Mouse (Mus musculus) heart, adult 8-10 months (tissue): ENCODE measurements at regions not wholly inside any gene's neighbourhood (a gene's known extent, or its start where the extent isn't known, plus 50 kb on each side); places are given as distances from the start of the nearest gene placed in this dataset.

Experiments used
- DNase-seq: peaks from one replicate; pipeline ENCODE4 v3.0.0; 2022; ENCODE audit warnings: low spot score

DNA sequence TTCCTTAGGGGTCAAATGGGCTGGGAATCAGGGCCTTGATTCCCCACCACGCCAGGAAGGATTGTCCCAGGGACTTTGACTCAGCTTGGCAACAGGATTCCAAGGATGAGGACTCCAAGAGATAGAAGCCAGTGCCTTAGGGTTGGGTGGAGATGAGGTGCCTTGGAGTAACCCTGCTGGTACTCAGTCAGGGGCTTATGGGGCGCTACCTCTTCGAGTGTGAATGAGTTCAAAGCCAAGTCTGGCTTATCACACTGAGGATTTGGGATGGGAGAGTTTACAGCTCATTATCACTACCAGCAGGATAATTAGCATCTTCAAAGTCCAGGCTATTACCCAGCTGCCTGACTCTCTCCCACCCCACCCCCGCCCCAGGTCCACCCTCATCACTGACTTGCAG, 213.5 kb downstream of the Cdh26 start:
- DNase-seq = no peak

- no peak for DNase-seq
These were observed 229.7 kb downstream of the Cdh26 start for GRCm38 (mm10) chr2:178660071-178660470.

GRCm38 (mm10) chr2:178662396-178662795, 232.1 kb downstream of the Cdh26 start:
- DNase-seq = no peak

GRCm38 (mm10) chr2:178664977-178665376, 234.6 kb downstream of the Cdh26 start:
- peak; percentile 20 for DNase-seq

DNA sequence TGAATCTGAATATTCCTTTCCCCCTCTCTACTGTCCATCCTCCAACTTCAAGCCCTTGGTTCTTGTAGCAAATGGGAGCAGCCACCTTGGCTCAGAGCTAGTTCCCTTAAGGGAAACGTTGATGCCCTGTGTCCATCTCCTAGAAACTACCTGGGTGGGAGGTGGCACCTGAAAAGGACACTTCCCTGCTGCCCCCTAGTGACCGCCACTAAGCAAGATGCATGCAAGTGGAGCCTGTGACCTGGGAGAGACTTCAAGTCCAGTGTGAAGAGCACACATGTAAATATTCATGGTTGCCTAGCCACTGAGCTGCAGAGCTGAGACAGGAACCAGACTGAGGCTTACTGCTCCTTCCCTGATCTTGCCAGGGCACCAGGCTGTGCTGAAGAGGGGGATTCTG, 238.1 kb downstream of the Cdh26 start:
- no peak for DNase-seq

DNA sequence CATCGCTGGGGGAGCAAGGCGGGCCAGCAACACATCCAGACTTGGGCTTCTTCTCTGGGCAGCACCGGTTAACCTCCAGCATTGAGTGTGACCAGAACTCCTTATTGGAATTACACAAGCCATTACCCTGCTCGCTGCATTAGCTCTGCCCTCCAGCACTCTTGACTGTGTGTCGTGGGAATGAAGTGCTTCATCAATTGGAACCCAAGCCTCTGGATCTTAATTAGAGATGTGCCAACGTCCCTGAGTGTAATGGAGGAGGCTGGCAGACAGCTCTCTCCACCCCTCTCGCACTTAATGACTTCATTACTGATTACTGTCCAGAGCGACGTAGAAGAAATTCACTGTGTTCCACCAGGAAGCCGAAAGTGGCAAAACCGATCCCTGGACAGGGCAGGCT, 240.6 kb downstream of the Cdh26 start:
- no peak for DNase-seq

- DNase-seq = no peak
These were observed 243.3 kb downstream of the Cdh26 start for GRCm38 (mm10) chr2:178673621-178674020.

DNA sequence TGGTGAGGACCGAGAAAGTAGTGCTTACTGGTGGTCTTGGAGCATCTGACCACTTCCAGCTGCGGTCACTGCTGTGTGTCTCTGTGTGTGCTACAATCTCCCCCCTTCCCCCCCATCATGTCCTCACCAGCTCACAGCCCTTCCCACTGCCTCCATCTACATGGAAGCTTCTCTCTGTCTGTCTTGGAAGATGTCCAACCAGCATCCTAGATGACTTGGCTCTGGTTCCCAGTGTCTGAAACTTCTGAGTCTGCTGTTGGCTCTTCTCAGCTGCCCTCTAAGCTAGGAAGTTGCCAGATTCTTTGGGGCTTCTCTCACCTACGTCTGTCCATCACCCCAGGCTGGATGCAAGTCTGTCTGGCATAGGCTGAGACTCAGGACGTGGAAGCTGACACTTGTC, 244.3 kb downstream of the Cdh26 start:
- DNase-seq = no peak

DNA sequence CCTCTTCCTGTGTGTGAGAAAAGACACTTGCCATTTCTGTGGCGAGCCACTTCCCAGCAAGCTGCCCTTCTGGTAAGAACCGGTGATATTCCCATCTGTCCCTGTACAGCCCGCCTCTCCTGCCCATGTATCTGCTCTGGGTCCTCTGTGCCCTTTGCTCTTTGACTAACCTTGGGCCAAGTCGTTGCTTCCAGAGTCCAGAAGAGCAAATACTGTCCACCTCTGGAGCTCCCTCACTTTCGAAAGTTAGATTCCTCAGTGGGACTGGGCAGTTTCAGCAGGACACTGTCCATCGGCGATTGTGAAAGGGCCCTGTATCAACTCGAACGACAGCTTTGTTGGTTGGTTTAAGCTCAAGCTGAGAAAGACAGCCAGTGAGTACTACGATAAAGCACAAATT, 246.6 kb downstream of the Cdh26 start:
- DNase-seq = no peak

GRCm38 (mm10) chr2:178680368-178680767, 250.0 kb downstream of the Cdh26 start:
- no peak for DNase-seq

- no peak for DNase-seq
These were observed 254.0 kb downstream of the Cdh26 start for GRCm38 (mm10) chr2:178684026-178684958.

GRCm38 (mm10) chr2:178685211-178685610, 254.9 kb downstream of the Cdh26 start:
- no peak for DNase-seq

- DNase-seq = no peak
These were observed 255.9 kb downstream of the Cdh26 start for GRCm38 (mm10) chr2:178686167-178686601.

- DNase-seq = no peak
These were observed 258.3 kb downstream of the Cdh26 start for GRCm38 (mm10) chr2:178688586-178688985.

- peak; percentile 12 for DNase-seq
These were observed 261.0 kb downstream of the Cdh26 start for GRCm38 (mm10) chr2:178691190-178691864.

GRCm38 (mm10) chr2:178691865-178692228, 261.5 kb downstream of the Cdh26 start:
- no peak for DNase-seq

DNA sequence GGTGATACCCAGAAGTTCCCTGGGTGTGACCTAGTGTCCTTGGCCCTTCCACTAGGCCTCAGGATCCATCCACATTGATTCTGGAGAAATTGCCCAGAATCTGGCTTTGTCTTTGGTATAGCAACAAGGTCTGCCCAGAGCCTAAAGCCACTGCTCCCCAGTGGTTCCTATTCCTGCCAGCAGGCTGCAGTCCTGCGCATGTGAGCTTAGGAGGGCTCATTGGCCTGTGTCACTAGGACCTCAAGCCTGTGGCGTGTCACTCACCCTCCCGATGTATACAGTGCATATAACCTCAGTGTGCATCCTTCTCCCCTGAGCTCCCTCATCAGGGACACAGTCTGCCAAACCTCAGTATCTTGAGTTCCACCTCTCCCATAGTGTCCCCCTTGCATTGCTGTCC, 261.9 kb downstream of the Cdh26 start:
- no peak for DNase-seq

DNA sequence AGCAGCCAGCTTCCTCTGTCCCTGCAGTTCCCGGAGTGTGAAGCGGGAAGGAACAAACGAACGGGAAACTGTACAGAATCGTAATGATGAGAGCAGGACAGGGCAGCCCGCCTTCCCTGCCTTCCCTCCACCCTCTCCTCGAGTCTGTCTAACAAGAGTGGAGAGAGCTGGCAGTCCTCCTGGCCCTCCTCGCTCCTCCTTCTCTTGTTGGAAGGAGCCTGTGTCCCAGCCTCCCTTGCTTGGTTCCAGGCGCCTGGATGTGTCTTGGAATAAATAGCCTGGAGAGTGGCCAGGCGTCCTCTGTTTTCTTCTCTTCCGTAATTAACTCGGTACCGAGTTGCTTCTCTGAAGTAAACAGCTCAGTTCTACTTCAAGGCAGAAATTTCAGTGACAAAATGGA, 268.3 kb downstream of the Cdh26 start:
- DNase-seq = peak; percentile 65

DNA sequence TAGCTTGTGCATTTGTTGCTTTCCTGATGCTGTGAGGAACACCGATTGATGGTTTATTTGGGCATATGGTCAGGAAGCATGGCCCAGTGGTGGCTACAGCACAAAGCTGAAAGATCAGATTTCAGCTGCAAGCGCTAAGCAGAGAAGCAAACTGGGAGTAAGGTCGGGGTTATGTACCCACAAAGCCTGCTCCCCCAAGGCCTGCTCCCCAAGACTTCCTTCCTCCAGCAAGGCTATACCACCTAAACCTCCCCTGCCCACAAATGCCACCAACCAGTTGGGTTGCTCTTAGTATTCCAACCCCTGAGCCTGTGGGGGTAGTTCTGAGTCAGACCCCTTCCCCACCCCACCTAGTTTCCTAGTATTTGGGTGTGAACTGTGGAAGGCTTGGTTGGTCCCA, 270.5 kb downstream of the Cdh26 start:
- DNase-seq = no peak

DNA sequence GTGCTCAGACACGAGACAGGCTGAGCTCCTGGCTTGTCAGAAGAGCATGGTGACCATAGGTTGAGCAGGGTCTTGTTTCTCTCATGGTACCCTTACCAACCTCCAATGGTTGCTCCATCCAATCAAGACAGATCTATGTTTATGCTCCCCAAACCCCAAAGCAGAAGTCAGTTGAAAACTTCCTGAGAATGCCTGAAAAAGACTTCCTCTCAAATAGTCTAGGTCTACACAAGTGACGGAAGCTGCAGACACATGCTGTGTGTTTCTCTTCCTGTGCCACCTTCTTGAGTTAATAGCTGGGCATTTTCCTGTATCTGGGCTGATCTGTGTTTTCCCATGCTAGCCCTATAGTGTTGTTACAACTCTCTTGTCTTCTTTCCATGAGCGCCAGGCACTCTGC, 274.2 kb downstream of the Cdh26 start:
- DNase-seq = no peak

DNA sequence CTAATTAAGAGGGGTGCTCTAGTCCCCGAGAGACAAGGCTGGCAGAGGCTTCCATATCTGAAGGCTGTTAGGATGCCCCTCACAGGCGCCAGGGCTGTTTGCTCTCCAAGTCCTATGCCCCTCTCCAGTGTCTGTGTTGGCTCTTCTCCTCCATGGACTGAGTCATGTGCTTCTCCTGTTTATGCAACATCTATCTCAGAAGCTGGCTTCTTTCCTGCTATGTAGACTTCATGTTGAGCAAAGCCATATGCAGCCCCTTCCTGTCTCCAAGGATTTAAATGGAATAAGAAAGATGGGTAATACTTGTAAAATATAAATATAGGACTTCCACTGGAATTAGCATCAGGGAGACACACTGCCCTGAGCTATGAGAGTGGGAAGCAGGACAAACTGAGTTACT, 278.3 kb downstream of the Cdh26 start:
- no peak for DNase-seq

DNA sequence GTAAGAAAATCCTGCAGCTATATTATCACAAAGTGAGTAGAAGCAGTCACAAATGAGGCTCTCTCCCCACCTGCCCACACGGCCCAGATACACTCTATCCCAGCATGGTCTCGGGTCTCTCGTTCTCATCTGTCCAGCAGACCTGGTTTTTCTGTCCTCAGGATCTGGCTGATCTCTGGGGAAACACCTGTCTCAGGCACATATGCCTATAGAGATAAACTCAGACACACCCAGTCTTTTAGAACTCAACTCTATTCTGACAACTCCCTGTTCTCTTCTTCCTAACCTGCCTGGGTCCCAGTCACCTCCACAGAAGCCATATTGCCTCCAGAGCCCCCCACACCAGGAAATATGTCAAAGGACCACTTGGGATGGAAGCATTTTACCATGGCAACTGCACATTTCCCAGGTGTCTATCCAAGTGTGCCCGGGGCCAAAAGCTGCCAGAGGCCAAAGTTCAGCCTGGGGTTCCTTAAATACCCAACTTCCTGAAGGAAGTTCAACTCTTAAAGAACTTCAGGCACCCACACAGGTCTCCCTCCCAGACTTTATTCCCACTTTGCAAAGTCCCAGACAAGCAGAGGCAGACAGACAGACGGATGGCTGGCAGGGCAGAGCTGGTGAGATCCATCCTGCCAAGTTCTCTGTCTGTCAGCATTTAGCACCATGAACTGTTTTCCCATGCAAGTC, 279.0 kb downstream of the Cdh26 start:
- no peak for DNase-seq

- no peak for DNase-seq
These were observed 279.7 kb downstream of the Cdh26 start for GRCm38 (mm10) chr2:178710001-178710400.
